Mouse (Mus musculus) E14TG2a.4 (cell line): ENCODE data around the gene Zfp655.

Experiments
- CTCF ChIP-seq: conservative IDR thresholded peaks from 2 replicates; pipeline ENCODE4 v1.5.1; 2014; ENCODE audit warnings: low read length
- POU5F1 ChIP-seq: IDR thresholded peaks from 2 replicates; pipeline ENCODE4 v1.6.1; 2014; ENCODE audit warnings: low read length, borderline replicate concordance

DNA sequence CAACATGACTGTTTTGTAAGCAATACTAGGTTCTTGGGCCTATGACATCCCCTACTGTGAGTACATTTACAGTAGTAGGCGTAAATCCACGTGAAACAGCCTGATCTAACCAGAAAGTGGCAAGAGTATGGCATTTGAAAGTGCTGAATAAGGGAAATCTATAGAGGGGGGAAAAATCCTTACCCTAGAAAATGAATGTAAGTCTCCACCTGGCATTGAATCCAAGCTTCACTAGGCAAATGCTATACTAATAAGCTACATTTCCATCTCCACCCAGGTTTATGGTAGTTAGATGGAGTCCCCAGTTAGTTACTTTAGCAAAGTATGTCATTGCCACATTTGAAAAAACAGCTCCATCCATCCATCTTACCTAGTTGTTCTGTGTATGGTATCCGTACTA is 18.0 kb downstream of the Zfp655 start:
- TF ChIP-seq CTCF (no peak), POU5F1 (no peak)
